Comparison of ENCODE assay signal across 28 mouse cellular contexts in genomic region chr15:7990101-7990500, GRCm38 (mm10).
"Had no signal": no experiment of that assay in that cellular context is flagged by ENCODE, and none has a peak within 500 bp of the region (broad histone marks: within the 10 kb centered on the region; RNA-seq: fewer than 3 reads in every experiment).

No protein-coding gene starts in this region.

- H3K27me3 ChIP-seq: embryonic facial prominence, embryonic 12.5 days; embryonic facial prominence, embryonic 13.5 days; embryonic facial prominence, embryonic 15.5 days; forebrain, embryonic 12.5 days; forebrain, embryonic 13.5 days; forebrain, embryonic 15.5 days had no signal

- DNase-seq: cerebellum, adult 8-10 months; cerebellum, adult 9-10 months; cerebellum, adult 9-11 months; cerebellum, postnatal 10 days; cerebellum, postnatal 14 days; cerebellum, postnatal 25 days; cerebellum, postnatal 36 days; embryo, embryonic 11 days; forebrain, postnatal 0 days; gastrocnemius, adult 2 months; gastrocnemius, postnatal 10 days; gastrocnemius, postnatal 14 days; gastrocnemius, postnatal 25 days; gastrocnemius, postnatal 36 days; heart, adult 11 months; heart, adult 18-20 months; heart, adult 2 months had no signal

- H3K4me1 ChIP-seq: forebrain, embryonic 15.5 days had no signal

- H3K4me3 ChIP-seq: embryonic facial prominence, embryonic 10.5 days; embryonic facial prominence, embryonic 12.5 days; embryonic facial prominence, embryonic 13.5 days; embryonic facial prominence, embryonic 15.5 days; erythroblast, embryonic 14.5 days; forebrain, embryonic 10.5 days; forebrain, embryonic 12.5 days; forebrain, embryonic 13.5 days; forebrain, embryonic 15.5 days; gastrocnemius, adult 2 months; heart, adult 2 months had no signal

- H3K9ac ChIP-seq: embryonic facial prominence, embryonic 12.5 days; embryonic facial prominence, embryonic 13.5 days; embryonic facial prominence, embryonic 15.5 days; forebrain, embryonic 12.5 days; forebrain, embryonic 13.5 days; forebrain, embryonic 15.5 days; forebrain, postnatal 0 days had no signal

- H3K27ac ChIP-seq: embryonic facial prominence, embryonic 10.5 days; embryonic facial prominence, embryonic 12.5 days; embryonic facial prominence, embryonic 13.5 days; embryonic facial prominence, embryonic 15.5 days; forebrain, embryonic 10.5 days; forebrain, embryonic 12.5 days; forebrain, embryonic 13.5 days; forebrain, embryonic 15.5 days; gastrocnemius, adult 2 months; heart, adult 2 months had no signal

- H3K9me3 ChIP-seq: embryonic facial prominence, embryonic 10.5 days; embryonic facial prominence, embryonic 12.5 days; embryonic facial prominence, embryonic 13.5 days; embryonic facial prominence, embryonic 15.5 days; forebrain, embryonic 10.5 days; forebrain, embryonic 12.5 days; forebrain, embryonic 13.5 days; forebrain, embryonic 15.5 days had no signal

- H3K36me3 ChIP-seq: embryonic facial prominence, embryonic 10.5 days; embryonic facial prominence, embryonic 12.5 days; embryonic facial prominence, embryonic 13.5 days; embryonic facial prominence, embryonic 15.5 days; forebrain, embryonic 10.5 days; forebrain, embryonic 12.5 days; forebrain, embryonic 15.5 days had no signal

- ATAC-seq: forebrain, embryonic 13.5 days; forebrain, embryonic 14.5 days; forebrain, embryonic 15.5 days; forebrain, embryonic 16.5 days; forebrain, postnatal 0 days had no signal

- H3K4me2 ChIP-seq: embryonic facial prominence, embryonic 12.5 days; embryonic facial prominence, embryonic 13.5 days; embryonic facial prominence, embryonic 15.5 days; forebrain, embryonic 12.5 days; forebrain, embryonic 13.5 days; forebrain, embryonic 15.5 days had no signal
